Mouse (Mus musculus) embryo, embryonic 9.5 days (tissue): ENCODE measurements around the gene Nav2.

Experiments used
- DNase-seq: peaks from one replicate; pipeline ENCODE4 v3.0.0-alpha.2; 2017; ENCODE audit errors: extremely low spot score

The Nav2 gene

GRCm38 (mm10) chr7:49360597-49360996 lies 452.1 kb downstream of the Nav2 start:
- DNase-seq, result no peak

- DNase-seq, result no peak
Observed at GRCm38 (mm10) chr7:49361465-49362090, 453.1 kb downstream of the Nav2 start.

GRCm38 (mm10) chr7:49364486-49365162 lies 456.1 kb downstream of the Nav2 start:
- no peak for DNase-seq

- DNase-seq, result no peak
Observed at GRCm38 (mm10) chr7:49368590-49368989, 460.1 kb downstream of the Nav2 start.

GRCm38 (mm10) chr7:49369006-49369405 lies 460.5 kb downstream of the Nav2 start:
- no peak for DNase-seq

- no peak for DNase-seq
Observed at GRCm38 (mm10) chr7:49369809-49370473, 461.4 kb downstream of the Nav2 start.

GRCm38 (mm10) chr7:49371345-49371744 lies 462.8 kb downstream of the Nav2 start:
- no peak for DNase-seq

- DNase-seq, result no peak
Observed at GRCm38 (mm10) chr7:49371972-49372371, 463.5 kb downstream of the Nav2 start.

GRCm38 (mm10) chr7:49373173-49373572 lies 464.7 kb downstream of the Nav2 start:
- DNase-seq, result no peak

GRCm38 (mm10) chr7:49373661-49374060 lies 465.1 kb downstream of the Nav2 start:
- DNase-seq, result no peak

GRCm38 (mm10) chr7:49375499-49375974 lies 467.0 kb downstream of the Nav2 start:
- peak; percentile 57 for DNase-seq

GRCm38 (mm10) chr7:49378608-49379007 lies 470.1 kb downstream of the Nav2 start:
- DNase-seq, result no peak

GRCm38 (mm10) chr7:49380940-49381339 lies 472.4 kb downstream of the Nav2 start:
- no peak for DNase-seq

- DNase-seq, result no peak
Observed at GRCm38 (mm10) chr7:49382884-49383283, 474.4 kb downstream of the Nav2 start.

- DNase-seq, result no peak
Observed at GRCm38 (mm10) chr7:49388137-49388536, 479.6 kb downstream of the Nav2 start.

GRCm38 (mm10) chr7:49390312-49390711 lies 481.8 kb downstream of the Nav2 start:
- no peak for DNase-seq

GRCm38 (mm10) chr7:49390829-49391228 lies 482.3 kb downstream of the Nav2 start:
- DNase-seq, result no peak

- DNase-seq, result no peak
Observed at GRCm38 (mm10) chr7:49392180-49392579, 483.7 kb downstream of the Nav2 start.

GRCm38 (mm10) chr7:49392834-49393233 lies 484.3 kb downstream of the Nav2 start:
- no peak for DNase-seq

GRCm38 (mm10) chr7:49393857-49394256 lies 485.3 kb downstream of the Nav2 start:
- DNase-seq, result no peak

- DNase-seq, result no peak
Observed at GRCm38 (mm10) chr7:49396202-49396601, 487.7 kb downstream of the Nav2 start.

GRCm38 (mm10) chr7:49397441-49398003 lies 489.0 kb downstream of the Nav2 start:
- DNase-seq, result no peak
